Mouse (Mus musculus) liver, adult 2 months (tissue): ENCODE data around the gene Eci2. TPM values are rescaled to one million over a fixed set of nuclear protein-coding genes. Genes with fewer than 3 reads are reported as not detected.
"Not testable (repeated sequence)": the region's sequence is repeated elsewhere in the genome, so short reads cannot be mapped to it uniquely, and the experiment has no call there.

Experiments used
- DNase-seq: peaks from one replicate; pipeline ENCODE4 v3.0.0-alpha.2; 2011; ENCODE audit warnings: low read depth, low spot score; ENCODE audit errors: extremely low read depth
- H3K27ac ChIP-seq: fragments of 200-500 bp; replicated peaks from 2 replicates; pipeline ENCODE4 v1.5.1; 2012; ENCODE audit warnings: low read depth, mild to moderate bottlenecking, control low read depth, inconsistent platforms, low read length; ENCODE audit not compliant: insufficient read depth
- H3K27me3 ChIP-seq: fragments of 200-500 bp; 2 replicates; pipeline ENCODE4 v1.6.1; 2012; ENCODE audit warnings: mild to moderate bottlenecking, moderate library complexity, low read length, inconsistent platforms; ENCODE audit not compliant: control insufficient read depth, insufficient read depth
- H3K36me3 ChIP-seq: fragments of 200-500 bp; 2 replicates; pipeline ENCODE4 v1.6.1; 2012; ENCODE audit warnings: low read length, inconsistent platforms; ENCODE audit not compliant: control insufficient read depth, insufficient read depth
- H3K4me1 ChIP-seq: fragments of 200-500 bp; 2 replicates; pipeline ENCODE4 v1.6.1; 2011; ENCODE audit warnings: low read length; ENCODE audit not compliant: control insufficient read depth, insufficient read depth
- H3K4me3 ChIP-seq: fragments of 200-500 bp; 2 replicates; pipeline ENCODE4 v1.5.1; 2011; ENCODE audit warnings: low read depth, mild to moderate bottlenecking, control low read depth, low read length, moderate library complexity; ENCODE audit not compliant: insufficient read depth
- H3K79me2 ChIP-seq: fragments of 200-500 bp; 2 replicates; pipeline ENCODE4 v1.6.1; 2012; ENCODE audit warnings: inconsistent platforms, mild to moderate bottlenecking, low read length, moderate library complexity; ENCODE audit not compliant: control insufficient read depth, insufficient read depth
- H3K9ac ChIP-seq: fragments of 200-500 bp; 2 replicates; pipeline ENCODE4 v1.6.1; 2012; ENCODE audit warnings: low read depth, mild to moderate bottlenecking, control low read depth, inconsistent platforms, low read length
- CTCF ChIP-seq: fragments of 200-500 bp; IDR thresholded peaks from 2 replicates; pipeline ENCODE4 v1.5.1; 2011; ENCODE audit warnings: low read depth, low read length, control low read depth
- POLR2A ChIP-seq: fragments of 200-500 bp; IDR thresholded peaks from 2 replicates; pipeline ENCODE4 v1.6.1; 2011; ENCODE audit warnings: low read length, control low read depth; ENCODE audit not compliant: insufficient read depth; ENCODE audit errors: extremely low read depth
- WGBS: fragments of 180-500 bp; shearing (Covaris S2); methylation state at CpG from one replicate; pipeline ENCODE4 v1.1.7; 2018; 5-methylcytosine and 5-hydroxymethylcytosine counted together
- polyA plus RNA-seq: library from polyadenylated mRNA; depleted of rRNA; stranded (reverse); fragments of >200 nt; gene quantifications from 2 replicates; pipeline ENCODE4 v1.2.3, GENCODE M21; 2012
- total RNA-seq: library from RNA; depleted of rRNA; stranded (reverse); fragments of >200 nt; gene quantifications from 2 replicates; pipeline ENCODE4 v1.2.3, GENCODE M21; 2014

The Eci2 gene
- total and polyA plus RNA-seq, 2 experiments, result 125 to 359 TPM

GRCm38 (mm10) chr13:34964866-34965265 is 62.0 kb downstream of the Eci2 start:
- no peak overlapping the region for H3K4me3 ChIP-seq
- WGBS, result 26% methylated on average over 5 of the region's 5 CpGs
- no peak for TF ChIP-seq POLR2A
- no peak for TF ChIP-seq CTCF

GRCm38 (mm10) chr13:34964419-34964818 is 62.5 kb downstream of the Eci2 start:
- WGBS, result 12% methylated on average over 14 of the region's 14 CpGs
- H3K9ac ChIP-seq, result no peak overlapping the region
- H3K27me3 ChIP-seq, result no peaks in the 10 kb centered on the region; the same call in 1 of the 2 replicates
- H3K79me2 ChIP-seq, result no peaks in the 10 kb centered on the region
- peaks cover 10% of the 10 kb centered on the region for H3K4me1 ChIP-seq
- no peak overlapping the region for H3K4me3 ChIP-seq
- TF ChIP-seq CTCF (no peak), POLR2A (no peak)
- no peak overlapping the region for H3K27ac ChIP-seq
- no peaks in the 10 kb centered on the region for H3K36me3 ChIP-seq
- no peak for DNase-seq

More at GRCm38 (mm10) chr13:34964866-34965265, 62.0 kb downstream of the Eci2 start:
- H3K36me3 ChIP-seq, result no peaks in the 10 kb centered on the region
- H3K9ac ChIP-seq, result no peak overlapping the region
- no peak for DNase-seq
- H3K79me2 ChIP-seq, result no peaks in the 10 kb centered on the region
- H3K4me1 ChIP-seq, result peaks cover 10% of the 10 kb centered on the region
- no peak overlapping the region for H3K27ac ChIP-seq
- H3K27me3 ChIP-seq, result no peaks in the 10 kb centered on the region; the same call in 1 of the 2 replicates

- Histone ChIP-seq H3K4me1 (peaks cover 10% of the 10 kb centered on the region), H3K27me3 (no peaks in the 10 kb centered on the region; the same call in 1 of the 2 replicates), H3K4me3 (peak within 1 kb of the TSS; percentile 23; the same call in 1 of the 2 replicates), H3K79me2 (no peaks in the 10 kb centered on the region), H3K9ac (no peak within 1 kb of the TSS), H3K27ac (no peak within 1 kb of the TSS), H3K36me3 (no peaks in the 10 kb centered on the region)
- DNase-seq, result no peak
- WGBS, result 7% methylated on average over 32 of the region's 32 CpGs
- no peak for TF ChIP-seq POLR2A
- no peak for TF ChIP-seq CTCF
These were observed 63.1 kb downstream of the Eci2 start, which contains the start of gene Eci3 for GRCm38 (mm10) chr13:34963511-34964397. TSS of gene Eci3 (minus strand) at chr13:34963810.

- H3K27ac ChIP-seq, result no peak overlapping the region
- H3K4me3 ChIP-seq, result no peak overlapping the region
These were observed 65.7 kb downstream of the Eci2 start for GRCm38 (mm10) chr13:34960996-34961770.

GRCm38 (mm10) chr13:34958158-34958557 is 68.7 kb downstream of the Eci2 start:
- H3K36me3 ChIP-seq, H3K9ac ChIP-seq, H3K79me2 ChIP-seq, H3K4me3 ChIP-seq, H3K27me3 ChIP-seq, DNase-seq, H3K27ac ChIP-seq, H3K4me1 ChIP-seq: not testable (repeated sequence)
- 95% methylated on average over 3 of the region's 3 CpGs for WGBS

More at GRCm38 (mm10) chr13:34960996-34961770, 65.7 kb downstream of the Eci2 start:
- Histone ChIP-seq H3K4me1 (peaks cover 10% of the 10 kb centered on the region), H3K79me2 (no peaks in the 10 kb centered on the region), H3K36me3 (no peaks in the 10 kb centered on the region), H3K27me3 (no peaks in the 10 kb centered on the region; the same call in 1 of the 2 replicates), H3K9ac (no peak overlapping the region)
- no peak for TF ChIP-seq CTCF
- TF ChIP-seq POLR2A, result no peak
- 36% methylated on average over 4 of the region's 4 CpGs for WGBS
- DNase-seq, result peak; percentile 85
